Mouse (Mus musculus): ENCODE measurements around the gene Lrfn1. TPM values are rescaled to one million over a fixed set of nuclear protein-coding genes. Genes with fewer than 3 reads are reported as not detected.

Gene Lrfn1
- total RNA-seq (2021) = 10 to 100 TPM; 85.9 to 93.8 TPM

GRCm38 (mm10) chr7:28451531-28452360, at the start of gene Lrfn1:
Gene Lrfn1 (plus strand): TSS chr7:28451980.
- peak in 1 of 2 experiments; percentile 24 for DNase-seq (ENCODE audit: low spot score in 2 of 2)
- intact Hi-C loops (cut with DNase I) = no loop called here

- intact Hi-C loops (cut with DNase I) = no loop called here
- DNase-seq (ENCODE audit: low spot score in 2 of 2) = no peak
These were observed 40.8 kb upstream of the Lrfn1 start for GRCm38 (mm10) chr7:28410841-28411475.

GRCm38 (mm10) chr7:28412826-28413225, 39.0 kb upstream of the Lrfn1 start:
- intact Hi-C loops (cut with DNase I) = no loop called here
- no peak for DNase-seq (ENCODE audit: low spot score in 2 of 2)

- no peak for DNase-seq (ENCODE audit: low spot score in 2 of 2)
- intact Hi-C loops (cut with DNase I) = no loop called here
These were observed 34.4 kb upstream of the Lrfn1 start for GRCm38 (mm10) chr7:28417368-28417767.

GRCm38 (mm10) chr7:28418096-28418670, 33.6 kb upstream of the Lrfn1 start:
- no peak for DNase-seq (ENCODE audit: low spot score in 2 of 2)
- intact Hi-C loops (cut with DNase I) = no loop called here

GRCm38 (mm10) chr7:28419416-28419815, 32.4 kb upstream of the Lrfn1 start:
- intact Hi-C loops (cut with DNase I) = no loop called here
- no peak for DNase-seq (ENCODE audit: low spot score in 2 of 2)

- intact Hi-C loops (cut with DNase I) = no loop called here
- no peak for DNase-seq (ENCODE audit: low spot score in 2 of 2)
These were observed 28.8 kb upstream of the Lrfn1 start for GRCm38 (mm10) chr7:28423018-28423417.

GRCm38 (mm10) chr7:28427738-28428137, 24.0 kb upstream of the Lrfn1 start:
- intact Hi-C loops (cut with DNase I) = no loop called here
- DNase-seq (ENCODE audit: low spot score in 2 of 2) = no peak

GRCm38 (mm10) chr7:28430512-28430911, 21.3 kb upstream of the Lrfn1 start:
- no peak for DNase-seq (ENCODE audit: low spot score in 2 of 2)
- intact Hi-C loops (cut with DNase I) = no loop called here

GRCm38 (mm10) chr7:28432252-28432651, 19.5 kb upstream of the Lrfn1 start:
- intact Hi-C loops (cut with DNase I) = no loop called here
- DNase-seq (ENCODE audit: low spot score in 2 of 2) = no peak

- DNase-seq (ENCODE audit: low spot score in 2 of 2) = no peak
- intact Hi-C loops (cut with DNase I) = loop anchor here (1.0 to 2.0 kb wide), 2 partner anchors 163 to 291 kb away; partner anchors contain the start of genes Pak4 and Samd4b
These were observed 16.0 kb upstream of the Lrfn1 start for GRCm38 (mm10) chr7:28435660-28436259.

- intact Hi-C loops (cut with DNase I) = loop anchor here (1.0 to 2.0 kb wide), 2 partner anchors 162 to 290 kb away; partner anchors contain the start of genes Pak4 and Samd4b
- peak; percentile 99 to 100 for DNase-seq (ENCODE audit: low spot score in 2 of 2)
These were observed 15.4 kb upstream of the Lrfn1 start for GRCm38 (mm10) chr7:28436271-28436904.

- intact Hi-C loops (cut with DNase I) = loop anchor here (1.0 to 2.0 kb wide), 3 partner anchors 161 to 290 kb away; partner anchors contain the start of genes Pak4 and Samd4b
- peak in 1 of 2 experiments; percentile 72 for DNase-seq (ENCODE audit: low spot score in 2 of 2)
These were observed 14.7 kb upstream of the Lrfn1 start, which contains the start of gene Gmfg for GRCm38 (mm10) chr7:28436932-28437570. Gene Gmfg (plus strand): TSS chr7:28437447.

- intact Hi-C loops (cut with DNase I) = loop anchor here (1.0 to 2.0 kb wide), 2 partner anchors 163 to 289 kb away; no protein-coding TSS in a partner anchor
These were observed 13.8 kb upstream of the Lrfn1 start for GRCm38 (mm10) chr7:28437964-28438363.

GRCm38 (mm10) chr7:28438771-28439170, 13.0 kb upstream of the Lrfn1 start:
- DNase-seq (ENCODE audit: low spot score in 2 of 2) = no peak
- intact Hi-C loops (cut with DNase I) = no loop called here

More at GRCm38 (mm10) chr7:28437964-28438363, 13.8 kb upstream of the Lrfn1 start:
- no peak for DNase-seq (ENCODE audit: low spot score in 2 of 2)

- intact Hi-C loops (cut with DNase I) = no loop called here
- DNase-seq (ENCODE audit: low spot score in 2 of 2) = no peak
These were observed 11.0 kb upstream of the Lrfn1 start for GRCm38 (mm10) chr7:28440739-28441138.

GRCm38 (mm10) chr7:28441776-28442485, 9.8 kb upstream of the Lrfn1 start:
- intact Hi-C loops (cut with DNase I) = no loop called here
- no peak for DNase-seq (ENCODE audit: low spot score in 2 of 2)

GRCm38 (mm10) chr7:28442688-28443087, 9.1 kb upstream of the Lrfn1 start:
- DNase-seq (ENCODE audit: low spot score in 2 of 2) = no peak
- intact Hi-C loops (cut with DNase I) = no loop called here
